Mouse (Mus musculus) heart, adult 9 months (tissue): Measurements from ENCODE around the gene Lrrc38.
A peak's percentile ranks its signal among the peaks of the same experiment; 100 is the strongest.

Experiments
- DNase-seq, 2 experiments: peaks; one replicate each; pipeline ENCODE4 v3.0.0; 2022; ENCODE audit warnings: low spot score in 2 of 2

The Lrrc38 gene

GRCm38 (mm10) chr4:143350047-143351015 is 774 bp downstream of the Lrrc38 start:
- no peak for DNase-seq

GRCm38 (mm10) chr4:143352301-143352700 is 2.7 kb downstream of the Lrrc38 start:
- no peak for DNase-seq

- no peak for DNase-seq
Measured at GRCm38 (mm10) chr4:143361520-143361919, 12.0 kb downstream of the Lrrc38 start.

- DNase-seq = no peak
Measured at GRCm38 (mm10) chr4:143366415-143367041, 17.0 kb downstream of the Lrrc38 start.

- no peak for DNase-seq
Measured at GRCm38 (mm10) chr4:143379480-143379879, 29.9 kb downstream of the Lrrc38 start.

GRCm38 (mm10) chr4:143379931-143380715 is 30.6 kb downstream of the Lrrc38 start:
- no peak for DNase-seq

GRCm38 (mm10) chr4:143380716-143381004 is 31.1 kb downstream of the Lrrc38 start:
- DNase-seq = no peak

GRCm38 (mm10) chr4:143382163-143382562 is 32.6 kb downstream of the Lrrc38 start:
- DNase-seq = no peak

GRCm38 (mm10) chr4:143383646-143384045 is 34.1 kb downstream of the Lrrc38 start:
- DNase-seq = no peak

- DNase-seq = peak; percentile 11 to 15
Measured at GRCm38 (mm10) chr4:143388955-143389702, 39.6 kb downstream of the Lrrc38 start.

- DNase-seq = no peak
Measured at GRCm38 (mm10) chr4:143394181-143394580, 44.6 kb downstream of the Lrrc38 start, which contains the start of gene Pramel1. Gene Pramel1, plus strand, starts transcription at chr4:143394428.

- peak in 1 of 2 experiments; percentile 17 for DNase-seq
Measured at GRCm38 (mm10) chr4:143411566-143412218, 62.1 kb downstream of the Lrrc38 start.

- peak; percentile 92 to 94 for DNase-seq
Measured at GRCm38 (mm10) chr4:143412219-143413092, 62.9 kb downstream of the Lrrc38 start, which contains the start of gene Pramef8. Gene Pramef8, plus strand, starts transcription at chr4:143412426.

GRCm38 (mm10) chr4:143413621-143414020 is 64.1 kb downstream of the Lrrc38 start:
- DNase-seq = no peak

- DNase-seq = no peak
Measured at GRCm38 (mm10) chr4:143414121-143414520, 64.6 kb downstream of the Lrrc38 start.
